Mouse (Mus musculus): ENCODE data around the gene Tma7. TPM values are rescaled to one million over a fixed set of nuclear protein-coding genes. Genes with fewer than 3 reads are reported as not detected.

Tma7 gene
- polyA plus RNA-seq, 1 experiment = not detected

DNA sequence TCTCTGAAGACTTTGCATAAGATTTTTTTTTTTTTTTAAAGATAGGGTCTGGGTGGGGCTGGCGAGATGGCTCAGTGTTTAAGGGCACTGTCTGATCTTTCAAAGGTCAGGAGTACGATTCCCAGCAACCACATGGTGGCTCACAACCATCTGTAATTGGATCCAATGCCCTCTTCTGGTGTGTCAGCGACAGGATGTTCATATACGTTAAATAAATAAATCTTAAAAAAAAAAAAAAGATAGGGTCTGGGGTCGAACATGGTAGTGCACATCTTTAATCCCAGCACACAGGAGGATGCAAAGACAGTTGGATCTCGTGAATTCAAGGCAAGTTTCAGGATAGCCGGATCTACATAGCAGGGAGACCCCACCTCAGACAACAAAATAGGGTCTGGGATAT, 33.1 kb downstream of the Tma7 start:
- H3K4me3 ChIP-seq (ENCODE audit: insufficient read depth, low read depth, low read length) = no peak overlapping the region
- H3K27ac ChIP-seq (ENCODE audit: insufficient read depth, low read depth, low read length) = no peak overlapping the region
- whole genome bisulfite sequencing = 88% methylated on average over 7 of the region's 7 CpGs
- no peak for TF ChIP-seq CTCF (IDR thresholded peaks at IDR 0.05; ENCODE audit: insufficient read depth, low read depth, low read length)
- no peak for TF ChIP-seq POLR2A (IDR thresholded peaks at IDR 0.05; ENCODE audit: insufficient read depth, low read depth, low read length)
- H3K4me1 ChIP-seq (ENCODE audit: control insufficient read depth, insufficient read depth, low read length) = peaks cover under 1% of the 10 kb centered on the region

GRCm38 (mm10) chr9:109046306-109046705, 36.1 kb downstream of the Tma7 start:
- Histone ChIP-seq H3K4me3 (ENCODE audit: insufficient read depth, low read depth, low read length) (no peak overlapping the region), H3K27ac (ENCODE audit: insufficient read depth, low read depth, low read length) (no peak overlapping the region), H3K4me1 (ENCODE audit: control insufficient read depth, insufficient read depth, low read length) (no peaks in the 10 kb centered on the region)
- 36% methylated on average over 5 of the region's 5 CpGs for WGBS
- TF ChIP-seq CTCF (IDR thresholded peaks at IDR 0.05; ENCODE audit: insufficient read depth, low read depth, low read length) (peak; percentile 64), POLR2A (IDR thresholded peaks at IDR 0.05; ENCODE audit: insufficient read depth, low read depth, low read length) (no peak)

- Histone ChIP-seq H3K4me1 (ENCODE audit: control insufficient read depth, insufficient read depth, low read length) (peaks cover 11% of the 10 kb centered on the region), H3K27ac (ENCODE audit: insufficient read depth, low read depth, low read length) (no peak overlapping the region), H3K4me3 (ENCODE audit: insufficient read depth, low read depth, low read length) (no peak overlapping the region)
- no peak for TF ChIP-seq CTCF (IDR thresholded peaks at IDR 0.05; ENCODE audit: insufficient read depth, low read depth, low read length)
- TF ChIP-seq POLR2A (IDR thresholded peaks at IDR 0.05; ENCODE audit: insufficient read depth, low read depth, low read length) = no peak
- 73% methylated on average over 7 of the region's 7 CpGs for WGBS
Measured at GRCm38 (mm10) chr9:109041351-109041750, 41.0 kb downstream of the Tma7 start.

DNA sequence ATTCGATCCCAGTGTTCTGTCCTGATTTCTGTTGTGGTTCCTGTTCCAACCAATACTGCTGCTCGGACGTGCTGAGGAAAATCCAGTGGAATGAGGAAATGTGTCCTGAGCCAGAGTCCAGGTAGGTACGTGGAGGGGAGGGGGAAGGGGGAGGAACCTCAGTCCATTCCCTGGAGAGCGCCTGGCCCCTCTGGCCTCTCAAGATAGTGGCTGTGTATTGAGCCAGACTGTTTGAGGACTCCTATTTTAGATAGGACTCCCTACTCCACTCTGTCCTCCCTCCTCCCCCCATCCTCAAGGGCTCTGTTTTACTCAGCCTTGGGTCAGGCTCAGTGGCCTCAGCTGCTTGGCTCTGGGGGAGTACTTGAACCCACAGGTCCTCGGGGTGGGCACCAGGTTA, 41.5 kb downstream of the Tma7 start:
- Histone ChIP-seq H3K27ac (ENCODE audit: insufficient read depth, low read depth, low read length) (no peak overlapping the region), H3K4me3 (ENCODE audit: insufficient read depth, low read depth, low read length) (no peak overlapping the region), H3K4me1 (ENCODE audit: control insufficient read depth, insufficient read depth, low read length) (peaks cover 11% of the 10 kb centered on the region)
- 72% methylated on average over 6 of the region's 6 CpGs for WGBS
- TF ChIP-seq CTCF (IDR thresholded peaks at IDR 0.05; ENCODE audit: insufficient read depth, low read depth, low read length) (no peak), POLR2A (IDR thresholded peaks at IDR 0.05; ENCODE audit: insufficient read depth, low read depth, low read length) (no peak)

DNA sequence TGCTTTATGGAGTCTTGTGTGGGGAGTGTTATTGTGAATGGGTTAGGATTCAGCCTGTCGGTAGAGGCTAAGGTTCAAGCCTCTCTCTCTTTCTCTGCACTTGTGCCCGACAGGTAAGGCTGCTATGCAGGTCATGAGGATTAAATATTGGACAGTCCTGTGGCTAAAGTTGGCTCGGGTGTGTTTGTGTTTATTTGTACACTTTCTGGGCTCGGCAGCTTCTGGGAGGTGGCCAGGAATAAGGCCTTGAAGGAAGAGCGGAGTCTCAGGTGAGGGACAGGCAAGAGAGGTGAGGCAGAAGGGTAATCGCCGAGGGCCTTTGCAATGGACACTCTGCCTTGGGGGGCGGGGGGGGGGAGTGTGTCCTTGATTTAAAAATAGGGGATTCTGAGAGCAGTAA, 42.2 kb downstream of the Tma7 start:
- no peak overlapping the region for H3K27ac ChIP-seq (ENCODE audit: insufficient read depth, low read depth, low read length)
- H3K4me3 ChIP-seq (ENCODE audit: insufficient read depth, low read depth, low read length) = no peak overlapping the region
- 86% methylated on average over 8 of the region's 8 CpGs for WGBS
- no peak for TF ChIP-seq CTCF (IDR thresholded peaks at IDR 0.05; ENCODE audit: insufficient read depth, low read depth, low read length)
- TF ChIP-seq POLR2A (IDR thresholded peaks at IDR 0.05; ENCODE audit: insufficient read depth, low read depth, low read length) = no peak
- H3K4me1 ChIP-seq (ENCODE audit: control insufficient read depth, insufficient read depth, low read length) = peaks cover 11% of the 10 kb centered on the region

- no peak overlapping the region for H3K27ac ChIP-seq (ENCODE audit: insufficient read depth, low read depth, low read length)
- H3K4me3 ChIP-seq (ENCODE audit: insufficient read depth, low read depth, low read length) = no peak overlapping the region
- WGBS = 83% methylated on average over 4 of the region's 4 CpGs
Measured at GRCm38 (mm10) chr9:109039681-109040080, 42.7 kb downstream of the Tma7 start.

DNA sequence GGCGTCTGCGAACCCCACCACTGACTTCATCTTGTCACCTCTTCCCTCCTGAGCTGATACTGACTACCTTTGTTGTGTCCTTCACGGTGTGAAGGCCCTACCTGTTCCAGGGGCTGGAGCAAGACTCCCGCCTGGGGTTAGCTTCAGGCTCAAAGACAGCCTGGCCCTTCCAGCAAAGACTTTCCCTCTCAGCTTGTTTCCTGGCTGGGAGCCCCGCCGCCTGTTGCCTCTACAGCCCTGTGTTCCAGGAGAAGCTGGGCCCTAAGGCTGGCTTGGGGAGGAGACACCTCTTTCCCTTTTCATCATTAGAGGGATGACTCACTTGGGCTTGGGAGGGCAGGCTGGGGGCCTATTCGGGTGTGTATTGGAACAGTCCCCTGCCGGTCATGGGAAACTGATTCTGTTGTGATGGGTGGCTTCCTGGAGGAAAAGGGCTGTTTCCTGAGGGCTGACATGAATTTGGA, 43.5 kb downstream of the Tma7 start:
- TF ChIP-seq POLR2A (IDR thresholded peaks at IDR 0.05; ENCODE audit: insufficient read depth, low read depth, low read length) = no peak
- TF ChIP-seq CTCF (IDR thresholded peaks at IDR 0.05; ENCODE audit: insufficient read depth, low read depth, low read length) = no peak
- WGBS = 31% methylated on average over 8 of the region's 8 CpGs
- H3K4me3 ChIP-seq (ENCODE audit: insufficient read depth, low read depth, low read length) = peak overlapping the region; percentile 73
- peak overlapping the region; percentile 3; the same call in 1 of the 2 replicates for H3K27ac ChIP-seq (ENCODE audit: insufficient read depth, low read depth, low read length)
- H3K4me1 ChIP-seq (ENCODE audit: control insufficient read depth, insufficient read depth, low read length) = peaks cover 11% of the 10 kb centered on the region

More at GRCm38 (mm10) chr9:109039681-109040080, 42.7 kb downstream of the Tma7 start:
- TF ChIP-seq CTCF (IDR thresholded peaks at IDR 0.05; ENCODE audit: insufficient read depth, low read depth, low read length) = no peak
- TF ChIP-seq POLR2A (IDR thresholded peaks at IDR 0.05; ENCODE audit: insufficient read depth, low read depth, low read length) = no peak
- peaks cover 11% of the 10 kb centered on the region for H3K4me1 ChIP-seq (ENCODE audit: control insufficient read depth, insufficient read depth, low read length)

DNA sequence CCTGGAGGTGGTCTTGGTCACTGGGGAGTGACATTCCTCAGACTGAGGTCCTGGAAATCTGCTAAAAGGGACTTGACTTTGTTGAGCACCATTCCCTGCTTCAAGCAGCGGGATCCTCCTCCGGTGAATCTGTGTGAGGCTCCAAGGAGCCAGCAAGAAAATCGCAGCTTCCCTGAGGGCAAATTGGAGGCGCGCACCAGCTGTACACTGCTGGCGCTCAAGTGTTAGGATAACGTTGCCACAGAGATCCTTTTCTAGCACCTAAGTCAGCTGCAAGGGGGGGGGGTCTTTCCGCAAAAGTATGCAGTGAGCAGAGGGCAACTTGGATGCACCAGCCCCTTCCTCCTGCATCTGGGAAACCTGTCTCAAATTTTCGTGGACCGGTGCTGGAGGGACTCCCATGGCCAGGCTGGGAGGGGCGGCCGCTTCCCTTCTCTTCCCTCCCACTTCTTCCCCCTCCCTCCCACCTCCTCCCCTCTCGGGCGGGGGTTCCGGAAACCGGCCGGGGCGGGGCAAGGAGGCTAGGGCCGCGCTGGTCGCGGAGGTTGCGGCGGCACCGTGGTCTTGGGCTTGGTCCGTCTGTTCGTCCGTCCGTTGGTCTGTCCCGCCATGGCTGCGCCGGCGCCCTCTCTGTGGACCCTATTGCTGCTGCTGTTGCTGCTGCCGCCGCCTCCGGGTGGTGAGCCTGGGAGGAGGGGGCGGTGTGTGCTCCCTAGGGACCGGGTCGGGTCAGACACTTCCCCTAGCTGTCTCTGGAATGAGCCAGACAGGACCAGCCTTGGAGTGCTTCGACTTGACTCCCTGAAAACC, 44.1 kb downstream of the Tma7 start, which contains the start of gene Shisa5:
Shisa5 (plus strand) TSS at position 480 of the 810 bp plus-strand sequence.
- TF ChIP-seq POLR2A (IDR thresholded peaks at IDR 0.05; ENCODE audit: insufficient read depth, low read depth, low read length) = no peak
- no peak for TF ChIP-seq CTCF (IDR thresholded peaks at IDR 0.05; ENCODE audit: insufficient read depth, low read depth, low read length)
- Histone ChIP-seq H3K4me1 (ENCODE audit: control insufficient read depth, insufficient read depth, low read length) (peaks cover 11% of the 10 kb centered on the region), H3K27ac (ENCODE audit: insufficient read depth, low read depth, low read length) (peak within 1 kb of the TSS; percentile 3; the same call in 1 of the 2 replicates), H3K4me3 (ENCODE audit: insufficient read depth, low read depth, low read length) (peak within 1 kb of the TSS; percentile 73)
- 1% methylated on average over 40 of the region's 40 CpGs for WGBS

- TF ChIP-seq POLR2A (IDR thresholded peaks at IDR 0.05; ENCODE audit: insufficient read depth, low read depth, low read length) = no peak
- Histone ChIP-seq H3K4me1 (ENCODE audit: control insufficient read depth, insufficient read depth, low read length) (no peaks in the 10 kb centered on the region), H3K4me3 (ENCODE audit: insufficient read depth, low read depth, low read length) (no peak overlapping the region), H3K27ac (ENCODE audit: insufficient read depth, low read depth, low read length) (no peak overlapping the region)
- WGBS = 82% methylated on average over 6 of the region's 6 CpGs
Measured at GRCm38 (mm10) chr9:109032435-109032834, 50.0 kb downstream of the Tma7 start.
